Mouse (Mus musculus) WW6 (cell line): ENCODE data around the gene Nynrin.

Experiments
- DNase-seq: peaks from one replicate; pipeline ENCODE4 v3.0.0-alpha.2; 2013; ENCODE audit warnings: low read depth, low spot score

Nynrin gene

DNA sequence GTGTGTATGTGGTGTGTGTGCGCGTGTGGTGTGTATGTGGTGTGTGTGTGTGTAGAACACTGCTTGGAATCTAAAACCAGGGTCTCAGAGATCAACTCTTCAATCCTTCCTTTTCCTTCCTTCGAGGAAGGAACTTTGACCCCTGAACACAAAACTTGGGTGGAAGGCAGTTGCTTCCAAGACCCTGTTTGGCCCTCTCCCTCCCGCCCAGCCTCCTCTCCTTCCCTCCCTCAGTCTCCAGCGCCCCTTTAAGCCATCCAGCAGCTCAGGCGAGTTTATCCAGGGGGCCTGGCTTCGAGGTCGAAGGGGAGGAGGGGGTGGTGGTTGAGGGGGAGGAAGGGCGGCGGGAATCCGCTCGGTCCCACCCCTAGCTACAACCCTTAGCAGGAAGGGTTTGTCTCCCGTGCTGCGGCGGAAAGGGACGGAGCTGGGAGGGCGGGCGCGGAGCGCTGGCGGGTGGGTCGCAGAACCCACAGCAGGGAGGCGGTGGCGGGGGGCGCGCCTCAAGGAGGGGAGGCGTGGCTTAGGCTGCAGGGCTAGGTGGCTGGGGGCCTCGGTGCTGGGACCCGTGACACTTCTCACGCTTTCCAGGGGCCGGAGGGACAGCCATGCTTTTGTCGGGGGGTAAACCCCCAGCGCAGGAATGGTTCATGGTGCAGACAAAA lies at the start of gene Nynrin:
TSS of gene Nynrin (plus strand) at position 390 of the 665 bp plus-strand sequence.
- DNase-seq, result peak; percentile 66

DNA sequence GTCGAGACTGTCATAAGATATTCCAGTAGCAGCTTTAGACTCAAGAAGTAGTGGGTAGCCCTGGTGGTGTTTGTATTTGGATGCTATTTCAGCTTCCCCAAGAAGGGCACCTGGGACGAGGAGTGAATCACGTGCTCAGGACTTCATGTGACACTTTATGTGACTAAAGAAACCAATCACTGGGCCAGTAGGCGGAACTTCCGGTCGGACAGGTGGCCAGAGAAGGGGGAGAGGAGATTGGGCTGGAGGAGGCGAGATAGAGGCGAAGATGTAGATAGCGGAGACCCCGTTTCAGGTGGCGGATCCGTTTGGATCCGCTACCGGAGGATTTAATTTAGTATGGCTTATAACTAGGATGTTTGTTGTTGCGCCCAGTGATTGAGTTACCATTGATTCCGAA lies 38.9 kb upstream of the Nynrin start:
- DNase-seq, result no peak

DNA sequence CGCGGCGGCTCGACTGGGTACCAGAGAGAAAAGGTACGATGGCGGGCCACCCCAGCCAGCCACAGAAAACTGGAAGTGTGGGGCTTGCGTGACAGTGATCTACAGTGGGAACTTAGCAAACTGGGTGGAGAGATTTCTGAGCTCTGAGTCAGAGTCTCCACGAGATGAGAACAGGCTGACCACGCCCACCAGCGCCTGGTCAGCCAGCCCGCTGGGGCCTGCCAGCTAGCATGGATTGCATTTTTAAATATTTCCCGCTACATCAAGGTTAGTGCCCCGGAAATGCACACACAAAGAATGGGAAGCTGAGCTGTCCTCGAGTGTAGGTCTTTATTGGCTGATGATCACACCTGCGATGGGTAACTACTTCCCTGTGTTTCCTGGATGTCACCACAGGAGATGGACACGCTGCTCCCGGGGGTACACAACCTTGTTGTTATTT lies 38.5 kb upstream of the Nynrin start:
- DNase-seq, result no peak

DNA sequence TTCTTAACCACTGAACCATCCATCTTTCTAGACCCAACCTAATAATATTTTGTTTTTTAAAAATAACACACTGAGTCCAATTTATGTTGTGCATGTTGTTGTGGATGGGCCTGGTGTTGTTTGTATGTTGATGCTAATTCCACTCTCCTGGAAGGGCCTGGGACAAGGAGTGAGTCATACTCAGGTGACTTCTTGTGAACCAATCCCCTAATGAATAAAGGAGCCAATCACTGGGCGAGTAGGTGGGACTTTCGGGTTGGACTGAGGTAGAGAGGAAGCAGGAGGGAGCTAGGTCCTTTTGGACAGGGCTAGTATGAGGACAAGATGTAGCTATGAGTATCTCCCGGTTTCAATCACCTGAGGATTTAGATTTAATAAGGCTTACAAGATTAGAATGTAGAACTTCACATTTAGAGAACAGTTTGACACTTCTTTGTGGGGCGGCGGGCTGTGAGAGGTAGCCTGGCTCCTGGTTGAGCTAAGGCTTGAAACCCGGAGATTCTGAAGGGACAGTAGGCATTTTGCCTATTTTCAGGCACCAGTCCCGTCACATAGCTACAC lies 33.9 kb upstream of the Nynrin start:
- no peak for DNase-seq

DNA sequence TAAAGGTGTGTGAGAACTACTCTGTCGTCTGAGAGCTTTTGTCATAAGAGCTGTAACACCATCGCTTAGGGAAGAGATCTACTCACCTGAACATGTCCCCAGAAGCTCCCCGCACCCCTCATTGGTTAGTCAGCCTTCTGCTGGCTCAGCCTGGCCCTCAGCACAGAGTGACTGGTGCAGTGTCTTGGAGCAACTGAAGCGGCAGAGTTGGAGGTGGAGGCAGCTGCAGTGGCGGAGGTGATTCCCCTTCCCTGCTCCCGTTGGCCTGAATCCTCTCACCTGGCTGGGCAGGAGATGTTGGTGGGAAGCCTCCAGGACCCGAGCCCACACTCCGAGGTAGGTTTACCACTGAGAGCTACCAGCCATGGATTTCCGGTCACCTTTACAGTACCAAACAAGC lies 33.2 kb upstream of the Nynrin start:
- no peak for DNase-seq

DNA sequence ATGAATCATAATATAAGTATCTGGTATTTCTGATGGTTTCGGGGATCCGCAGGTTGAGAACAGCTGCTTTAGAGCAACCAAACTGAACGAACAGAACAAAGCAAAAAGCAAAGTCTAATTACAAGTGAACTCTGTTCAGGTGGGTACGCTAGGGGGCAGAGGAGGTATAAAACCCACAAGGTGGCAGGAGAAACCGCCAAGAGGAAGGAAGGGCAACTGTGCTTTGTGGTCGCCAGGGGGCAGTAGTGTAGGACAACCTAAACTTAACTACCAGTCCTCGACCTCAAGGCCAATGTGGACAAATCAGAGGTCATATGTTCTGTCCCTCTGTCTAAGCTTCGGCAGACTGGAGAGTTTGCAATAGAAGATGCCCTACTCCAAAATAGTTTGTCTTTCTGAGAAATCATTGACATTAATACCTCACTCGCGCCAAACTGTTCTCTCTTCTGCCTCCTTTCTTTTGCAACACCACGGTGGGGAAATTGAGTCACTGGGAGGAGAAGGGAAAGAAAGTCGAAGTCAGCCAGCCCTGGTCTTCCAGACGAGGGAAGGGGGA lies 31.3 kb upstream of the Nynrin start:
- peak; percentile 77 for DNase-seq

DNA sequence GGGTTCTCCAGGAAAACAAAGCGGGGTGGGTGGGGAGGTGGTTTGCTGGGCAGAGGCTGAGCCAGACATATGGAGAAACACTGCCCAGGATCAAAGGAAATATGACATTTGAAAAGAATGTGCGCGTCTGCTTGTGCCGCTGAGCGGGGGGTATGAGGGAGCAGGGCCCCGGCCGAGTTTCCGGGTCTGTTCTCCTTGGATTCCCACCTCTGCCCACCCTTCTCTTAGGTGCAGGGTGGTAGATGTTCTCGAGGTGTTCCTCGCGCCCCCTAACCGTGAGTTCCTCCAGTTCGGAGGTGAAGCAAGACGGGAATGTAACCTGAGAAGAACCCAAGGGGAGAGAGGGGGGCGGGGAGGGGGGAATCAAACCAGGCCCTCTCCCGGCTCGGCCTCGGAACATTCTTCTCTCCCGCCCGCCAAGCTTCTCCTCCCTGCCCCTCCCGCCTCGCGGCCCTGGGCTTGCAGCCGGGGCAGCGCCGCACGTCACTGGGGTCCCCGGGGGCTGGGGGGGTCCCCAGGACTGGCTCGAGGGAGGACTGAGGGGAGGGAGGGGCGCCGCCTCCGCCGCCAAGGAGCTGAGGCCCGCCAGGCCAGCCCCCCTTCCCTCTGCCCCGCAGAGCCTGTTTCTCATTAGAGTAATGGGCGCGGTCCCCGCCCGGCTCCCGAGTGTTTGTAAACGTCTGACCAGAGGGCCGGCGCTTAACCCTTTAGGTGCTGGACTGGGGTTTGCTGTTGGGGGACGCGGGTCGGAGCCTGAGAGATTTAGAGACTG lies 30.6 kb upstream of the Nynrin start, which contains the start of gene Nfatc4:
TSS of gene Nfatc4 (plus strand) at position 154 of the 772 bp plus-strand sequence.
- peak; percentile 85 for DNase-seq

DNA sequence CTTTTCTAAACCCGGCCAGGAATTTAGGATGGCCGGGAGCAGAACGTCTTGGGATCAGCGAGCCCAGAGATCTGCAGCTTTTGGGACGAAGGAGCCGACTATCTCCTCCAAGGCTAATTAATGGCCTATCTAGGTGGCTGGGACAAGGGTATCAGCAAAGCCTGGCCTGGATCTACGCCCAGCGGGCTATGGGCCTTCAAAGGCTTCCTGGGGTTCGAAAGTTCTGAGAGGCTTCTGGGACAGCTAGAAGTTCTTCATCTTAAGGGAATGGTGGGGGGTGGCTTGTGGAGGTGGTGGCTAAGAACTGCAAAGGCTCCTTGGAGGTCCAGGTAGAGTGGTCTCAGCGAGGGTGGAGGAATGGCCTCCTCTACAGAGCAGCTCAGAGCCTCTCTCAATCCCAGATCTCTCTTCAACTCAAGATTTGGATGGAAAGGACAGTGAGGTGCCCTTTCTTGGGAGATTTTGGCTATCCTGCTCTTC lies 29.8 kb upstream of the Nynrin start:
- no peak for DNase-seq

DNA sequence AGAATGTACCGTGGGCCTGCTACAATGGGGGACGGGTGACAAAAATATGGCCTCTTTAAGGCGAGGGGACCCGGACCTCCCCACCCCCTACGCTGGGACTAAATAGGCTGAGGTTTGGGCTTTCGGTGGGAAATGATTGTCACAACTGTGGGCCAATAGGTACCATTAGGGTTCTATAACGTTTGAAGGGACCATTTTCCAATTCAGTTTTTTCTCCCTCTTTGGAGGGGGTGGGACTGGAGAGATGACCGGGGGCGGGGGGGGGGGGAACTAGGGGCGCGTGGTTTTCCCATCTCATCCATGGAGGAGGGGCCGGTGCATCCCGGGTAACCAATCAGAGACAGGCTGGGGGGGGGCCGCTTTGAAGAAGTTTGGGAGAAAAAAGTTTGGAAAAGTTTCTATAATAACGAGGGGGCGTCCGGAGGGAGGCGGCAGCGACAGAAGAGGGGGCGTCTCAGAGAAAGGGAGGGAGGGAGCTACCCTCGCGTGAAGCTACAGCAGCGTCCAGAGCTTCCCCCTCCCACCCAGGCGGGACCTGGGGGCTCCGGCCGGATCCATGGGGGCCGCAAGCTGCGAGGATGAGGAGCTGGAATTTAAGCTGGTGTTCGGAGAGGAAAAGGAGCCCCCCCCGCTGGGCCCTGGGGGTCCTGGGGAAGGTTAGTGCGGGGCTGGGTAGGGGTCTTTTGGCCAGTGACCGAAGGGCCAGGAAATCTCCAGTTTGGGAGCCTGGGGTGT lies 29.2 kb upstream of the Nynrin start:
- DNase-seq, result no peak

DNA sequence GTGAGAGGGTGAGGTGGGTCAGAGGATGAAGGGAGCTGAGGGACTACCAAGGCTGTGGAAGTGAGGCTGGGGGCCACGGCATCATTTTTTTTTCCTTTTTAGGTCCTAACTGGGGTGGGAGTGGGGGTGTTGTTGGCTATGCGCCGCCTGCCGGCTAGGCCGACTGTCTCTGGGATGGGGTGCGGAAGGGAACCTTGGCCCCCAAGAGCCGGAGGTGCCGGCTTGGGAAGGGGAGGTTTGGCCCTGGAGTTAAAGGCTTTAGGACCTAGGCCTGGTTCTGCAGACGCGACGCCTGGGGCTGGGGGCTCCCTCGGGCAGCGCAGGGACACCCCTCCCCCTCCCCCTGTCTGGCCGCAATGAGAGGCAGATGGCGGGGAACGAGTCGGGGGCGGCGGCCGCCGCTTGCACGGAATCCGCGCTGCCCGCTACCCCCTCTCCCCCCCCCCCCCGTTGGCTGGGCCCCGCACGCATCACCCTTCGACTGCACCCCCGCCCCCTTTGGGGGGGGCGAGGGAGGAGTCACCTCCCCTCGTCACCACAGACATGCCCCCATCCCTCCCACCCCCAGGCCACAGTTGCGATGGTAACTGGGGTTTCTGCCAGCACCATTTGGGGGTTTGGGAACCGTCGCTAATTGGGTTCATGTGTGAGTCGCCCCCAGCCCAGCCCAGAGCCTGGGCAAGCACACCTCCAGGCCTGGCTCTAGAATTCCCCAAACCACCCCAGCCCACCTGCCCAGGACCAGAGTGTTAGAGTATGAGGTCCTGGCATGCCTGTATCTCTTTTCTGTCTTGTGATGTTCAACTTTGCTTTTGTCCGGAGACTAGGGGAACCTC lies 28.4 kb upstream of the Nynrin start:
- no peak for DNase-seq

DNA sequence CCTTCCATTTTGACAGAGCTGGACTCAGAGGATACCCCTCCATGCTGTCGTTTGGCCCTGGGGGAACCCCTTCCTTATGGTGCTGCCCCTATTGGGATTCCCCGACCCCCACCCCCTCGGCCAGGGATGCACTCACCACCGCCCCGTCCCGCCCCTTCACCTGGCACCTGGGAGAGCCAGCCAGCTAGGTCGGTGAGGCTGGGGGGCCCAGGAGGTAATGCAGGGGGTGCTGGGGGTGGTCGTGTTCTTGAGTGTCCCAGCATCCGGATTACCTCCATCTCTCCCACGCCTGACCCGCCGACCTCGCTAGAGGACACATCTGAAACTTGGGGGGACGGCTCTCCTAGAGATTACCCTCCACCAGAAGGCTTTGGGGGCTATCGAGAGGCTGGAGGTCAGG lies 27.7 kb upstream of the Nynrin start:
- no peak for DNase-seq

DNA sequence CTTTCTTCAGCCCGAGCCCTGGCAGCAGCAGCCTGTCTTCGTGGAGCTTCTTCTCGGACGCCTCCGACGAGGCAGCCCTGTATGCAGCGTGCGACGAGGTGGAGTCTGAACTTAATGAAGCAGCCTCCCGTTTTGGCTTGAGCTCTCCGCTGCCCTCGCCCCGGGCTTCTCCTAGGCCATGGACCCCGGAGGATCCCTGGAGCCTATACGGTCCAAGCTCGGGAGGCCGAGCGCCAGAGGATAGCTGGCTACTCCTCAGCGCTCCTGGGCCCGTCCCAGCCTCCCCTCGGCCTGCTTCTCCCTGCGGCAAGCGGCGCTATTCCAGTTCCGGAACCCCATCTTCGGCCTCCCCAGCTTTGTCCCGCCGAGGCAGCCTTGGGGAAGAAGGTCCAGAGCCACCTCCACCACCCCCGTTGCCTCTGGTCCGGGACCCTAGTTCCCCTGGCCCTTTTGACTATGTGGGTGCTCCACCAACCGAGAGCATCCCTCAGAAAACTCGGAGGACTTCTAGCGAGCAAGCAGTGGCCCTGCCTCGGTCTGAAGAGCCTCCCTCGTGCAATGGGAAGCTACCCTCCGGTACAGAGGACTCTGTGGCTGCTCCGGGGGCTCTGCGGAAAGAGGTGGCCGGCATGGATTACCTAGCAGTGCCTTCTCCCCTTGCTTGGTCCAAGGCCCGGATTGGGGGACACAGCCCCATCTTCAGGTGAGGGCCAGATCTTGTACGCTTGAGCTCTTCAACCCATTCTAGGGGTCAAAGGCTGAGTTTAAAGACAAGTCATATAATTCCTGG lies 27.1 kb upstream of the Nynrin start:
- DNase-seq, result no peak

DNA sequence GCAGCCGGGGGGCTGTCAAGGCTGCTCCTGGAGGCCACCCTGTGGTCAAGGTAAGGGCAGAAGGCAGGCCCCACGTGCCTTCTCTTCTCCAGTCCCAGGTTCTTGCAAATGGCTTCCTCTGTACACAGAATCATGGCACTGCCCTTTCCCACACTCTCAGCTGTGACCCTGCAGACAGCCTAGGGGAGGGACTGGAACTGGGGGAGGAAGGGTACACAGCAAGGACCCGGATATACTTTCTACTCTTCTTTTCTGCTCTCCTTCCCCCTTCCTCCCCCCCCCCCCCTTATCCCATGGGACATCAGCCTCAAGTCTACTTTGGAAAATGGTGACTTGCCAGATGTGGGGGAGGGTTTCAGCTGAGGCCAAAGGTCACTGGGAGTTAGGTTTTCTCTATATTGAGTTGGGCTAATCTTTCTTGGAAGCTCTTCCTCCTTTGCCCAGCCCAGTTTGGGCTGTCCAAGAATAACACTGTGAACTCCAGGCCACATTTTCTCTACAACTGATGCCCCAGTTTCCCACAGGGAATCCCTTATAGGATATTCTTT lies 25.0 kb upstream of the Nynrin start:
- DNase-seq, result no peak

DNA sequence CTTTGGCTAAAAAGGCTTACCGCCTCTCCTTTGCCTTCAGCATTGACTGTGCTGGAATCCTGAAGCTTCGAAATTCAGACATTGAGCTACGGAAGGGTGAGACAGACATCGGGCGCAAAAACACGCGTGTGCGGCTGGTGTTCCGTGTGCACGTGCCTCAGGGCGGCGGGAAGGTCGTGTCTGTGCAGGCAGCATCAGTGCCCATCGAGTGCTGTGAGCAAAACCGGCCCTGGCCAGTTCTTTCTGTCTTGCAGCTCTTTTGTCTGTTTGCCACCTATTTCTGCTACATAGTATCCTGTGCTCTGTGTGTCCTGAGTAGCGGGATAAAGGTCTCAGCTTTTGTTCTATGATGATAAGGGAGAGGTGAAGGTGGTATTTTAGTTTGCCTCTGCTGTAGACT lies 24.0 kb upstream of the Nynrin start:
- DNase-seq, result no peak

DNA sequence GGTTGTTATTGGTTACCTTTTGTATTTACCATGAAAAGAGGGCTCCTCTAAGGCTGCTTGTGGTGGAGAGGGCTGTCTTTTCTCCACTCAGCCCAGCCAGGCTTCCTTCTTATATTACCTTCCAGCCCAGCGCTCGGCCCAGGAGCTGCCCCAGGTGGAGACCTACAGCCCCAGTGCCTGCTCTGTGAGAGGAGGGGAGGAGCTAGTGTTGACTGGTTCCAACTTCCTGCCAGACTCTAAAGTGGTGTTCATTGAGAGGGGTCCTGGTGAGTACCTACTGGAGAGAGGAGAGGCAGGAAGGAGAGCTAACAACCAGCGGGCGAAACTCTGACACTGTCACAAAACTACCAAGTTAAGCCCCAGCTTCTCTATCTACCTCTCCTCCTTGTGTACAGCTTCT lies 23.5 kb upstream of the Nynrin start:
- DNase-seq, result no peak

DNA sequence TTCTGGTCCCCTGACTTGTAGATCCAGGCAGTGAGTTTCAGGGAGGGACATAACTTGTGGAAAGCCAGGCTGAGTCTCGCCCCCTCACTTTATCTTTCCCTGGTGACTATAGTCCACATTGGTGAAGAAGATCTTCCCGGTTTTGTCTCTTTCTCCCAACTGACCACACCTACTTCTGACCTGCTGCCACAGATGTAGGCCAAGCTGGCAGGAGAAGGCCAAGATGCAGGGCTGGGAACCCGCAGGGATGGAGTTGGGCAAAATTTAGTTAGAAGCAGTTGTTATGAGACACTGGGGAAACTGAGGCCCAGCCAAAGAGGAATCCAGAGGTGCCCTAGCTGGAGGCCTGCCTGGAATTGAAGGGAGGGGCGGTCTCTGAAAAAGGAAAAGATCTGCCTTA lies 20.7 kb upstream of the Nynrin start:
- DNase-seq, result no peak

DNA sequence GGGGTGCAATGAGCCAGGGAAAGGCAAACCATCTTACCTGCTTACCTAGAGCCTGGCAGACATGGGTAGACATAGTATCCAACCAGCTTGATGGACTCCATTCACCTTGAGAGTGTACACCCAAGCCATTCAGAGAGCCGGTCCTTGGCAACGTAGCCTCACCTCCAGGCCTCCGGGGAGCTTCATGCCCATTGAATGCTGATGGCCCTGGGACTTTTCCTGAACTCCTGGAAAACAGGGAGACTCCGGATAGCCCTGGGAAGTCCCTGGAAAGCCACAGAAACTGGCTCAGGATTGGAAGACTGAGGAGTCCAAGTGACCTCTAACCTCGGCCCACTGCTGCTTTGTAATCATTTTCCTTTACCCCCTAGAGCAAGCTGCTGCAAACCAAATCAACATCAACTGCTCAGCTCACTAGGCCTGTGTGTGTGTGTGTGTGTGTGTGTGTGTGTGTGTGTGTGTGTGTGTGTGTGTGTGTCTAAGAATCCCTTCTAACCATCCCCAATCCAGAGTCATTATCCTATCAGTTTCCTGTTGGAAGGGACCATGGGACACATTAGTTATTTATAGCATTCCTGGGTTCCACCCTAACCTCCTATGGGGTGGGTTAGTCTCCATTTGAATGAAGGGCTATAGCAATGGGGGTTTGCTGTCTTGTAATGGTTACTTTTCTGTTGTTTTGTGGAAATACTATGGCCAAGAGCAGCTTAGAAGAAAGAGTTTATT lies 18.8 kb upstream of the Nynrin start:
- DNase-seq, result no peak

DNA sequence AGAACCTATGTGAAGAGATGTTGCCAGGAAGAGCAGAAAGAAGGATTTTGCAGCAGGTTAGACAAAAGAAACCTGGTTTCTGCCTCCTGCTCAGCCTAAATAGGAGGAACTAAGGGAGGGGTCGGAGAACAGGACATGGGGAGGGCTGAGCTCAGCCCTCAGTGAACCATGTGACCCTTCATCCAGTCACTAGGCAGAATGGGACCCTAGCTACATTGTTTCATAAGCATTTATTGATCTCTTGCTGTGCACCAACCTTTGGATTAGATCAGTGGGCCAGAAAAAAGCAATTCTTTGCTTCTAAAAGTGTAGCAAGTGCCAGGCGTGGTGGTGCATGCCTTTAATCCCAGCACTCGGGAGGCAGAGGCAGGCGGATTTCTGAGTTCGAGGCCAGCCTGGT lies 15.5 kb upstream of the Nynrin start:
- no peak for DNase-seq

DNA sequence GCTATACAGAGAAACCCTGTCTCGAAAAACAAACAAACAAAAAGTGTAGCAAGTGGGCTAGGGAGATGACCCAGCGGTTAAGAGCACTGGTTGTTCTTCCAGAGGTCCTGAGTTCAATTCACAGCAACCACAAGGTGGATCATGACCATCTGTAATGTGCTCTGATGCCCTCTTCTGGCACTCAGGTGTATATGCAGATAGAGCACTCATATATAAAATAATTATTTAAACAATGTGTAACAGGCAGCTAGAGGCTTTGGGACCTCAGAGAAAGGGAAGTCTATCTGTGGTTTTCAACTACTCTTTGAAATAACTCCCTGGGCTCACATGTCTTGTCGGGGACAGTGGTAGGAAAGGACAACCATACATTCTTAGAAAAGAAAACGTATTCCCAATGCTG lies 15.1 kb upstream of the Nynrin start:
- DNase-seq, result no peak
